Mouse (Mus musculus) midbrain, embryonic 14.5 days (tissue): ENCODE data around the gene Odf4. TPM values are rescaled to one million over a fixed set of nuclear protein-coding genes. Genes with fewer than 3 reads are reported as not detected.

Source experiments
- ATAC-seq: fragments of 200-750 bp; cut with Nextera tagmentation; 2 replicates; pipeline ENCODE4 v1.8.0; 2017; ENCODE audit warnings: moderate number of reproducible peaks, moderate library complexity; ENCODE audit not compliant: low FRiP score, low TSS enrichment
- DNase-seq: peaks from one replicate; pipeline ENCODE4 v3.0.0-alpha.2; 2015
- H3K27ac ChIP-seq: fragments of 300-500 bp; sonication (generic); replicated peaks from 2 replicates; pipeline ENCODE4 v1.5.1; 2014; ENCODE audit warnings: mild to moderate bottlenecking, low read depth, low read length, moderate library complexity
- H3K27me3 ChIP-seq: fragments of 300-500 bp; sonication (generic); 2 replicates; pipeline ENCODE4 v1.6.1; 2014; ENCODE audit warnings: low read length, control low read depth, mixed read lengths; ENCODE audit not compliant: control insufficient read depth, insufficient read depth
- H3K36me3 ChIP-seq: fragments of 300-500 bp; sonication (generic); 2 replicates; pipeline ENCODE4 v1.6.1; 2014; ENCODE audit warnings: low read length, control low read depth; ENCODE audit not compliant: control insufficient read depth, insufficient read depth
- H3K4me1 ChIP-seq: fragments of 300-500 bp; sonication (generic); 2 replicates; pipeline ENCODE4 v1.6.1; 2014; ENCODE audit warnings: mild to moderate bottlenecking, antibody characterized with exemption, low read length, control low read depth; ENCODE audit not compliant: control insufficient read depth, insufficient read depth
- H3K4me2 ChIP-seq: fragments of 300-500 bp; sonication (generic); 2 replicates; pipeline ENCODE4 v1.6.1; 2014; ENCODE audit warnings: mild to moderate bottlenecking, low read length, moderate library complexity
- H3K4me3 ChIP-seq: fragments of 300-500 bp; sonication (generic); replicated peaks from 2 replicates; pipeline ENCODE4 v1.5.1; 2014; ENCODE audit warnings: low read depth, low read length
- H3K9ac ChIP-seq: fragments of 300-500 bp; sonication (generic); replicated peaks from 2 replicates; pipeline ENCODE4 v1.6.1; 2014; ENCODE audit warnings: mild to moderate bottlenecking, low read length, moderate library complexity
- H3K9me3 ChIP-seq: fragments of 300-500 bp; sonication (generic); 2 replicates; pipeline ENCODE4 v1.6.1; 2016; ENCODE audit warnings: low read length, control low read depth, mixed read lengths; ENCODE audit not compliant: control insufficient read depth
- WGBS: fragments of 180-500 bp; shearing (Covaris S2); extraction: QIAGEN DNeasy Blood & Tissue Kit; methylation state at CpG from one replicate; pipeline ENCODE4 v1.1.7; 2014; 5-methylcytosine and 5-hydroxymethylcytosine counted together
- polyA plus RNA-seq: library from polyadenylated mRNA; unstranded; fragments of >200 nt; fragmentation: Nextera tagmentation; extraction: Ambion mirVana; gene quantifications from 2 replicates; pipeline ENCODE4 v1.2.1, GENCODE M21; 2014

The Odf4 gene
- polyA plus RNA-seq, 1 experiment from 2014 or later, result 0.53 TPM

GRCm38 (mm10) chr11:68897838-68898237 lies 29.0 kb downstream of the Odf4 start:
- ATAC-seq (no peak), DNase-seq (no peak)
- Histone ChIP-seq H3K27me3 (no peaks in the 10 kb centered on the region), H3K27ac (no peak overlapping the region), H3K4me1 (peaks cover 6% of the 10 kb centered on the region), H3K9ac (no peak overlapping the region), H3K36me3 (peaks cover 3% of the 10 kb centered on the region), H3K9me3 (no peaks in the 10 kb centered on the region), H3K4me2 (no peak overlapping the region), H3K4me3 (no peak overlapping the region)
- 77% methylated on average over 6 of the region's 6 CpGs for WGBS

- DNase-seq (peak; percentile 60), ATAC-seq (no peak)
Observed at GRCm38 (mm10) chr11:68897120-68897519, 29.8 kb downstream of the Odf4 start.

GRCm38 (mm10) chr11:68896247-68896646 lies 30.6 kb downstream of the Odf4 start:
- H3K27ac ChIP-seq, result no peak overlapping the region
- H3K36me3 ChIP-seq, result no peaks in the 10 kb centered on the region
- DNase-seq (no peak), ATAC-seq (no peak)
- H3K4me2 ChIP-seq, result no peak overlapping the region
- H3K4me3 ChIP-seq, result no peak overlapping the region
- WGBS, result 95% methylated on average over 5 of the region's 5 CpGs
- H3K9me3 ChIP-seq, result no peaks in the 10 kb centered on the region
- H3K4me1 ChIP-seq, result no peaks in the 10 kb centered on the region
- no peaks in the 10 kb centered on the region for H3K27me3 ChIP-seq
- no peak overlapping the region for H3K9ac ChIP-seq

More at GRCm38 (mm10) chr11:68897120-68897519, 29.8 kb downstream of the Odf4 start:
- Histone ChIP-seq H3K27me3 (no peaks in the 10 kb centered on the region), H3K36me3 (no peaks in the 10 kb centered on the region), H3K27ac (no peak overlapping the region), H3K4me3 (no peak overlapping the region), H3K4me1 (no peaks in the 10 kb centered on the region), H3K9ac (no peak overlapping the region), H3K4me2 (no peak overlapping the region), H3K9me3 (no peaks in the 10 kb centered on the region)
- WGBS, result 51% methylated on average over 4 of the region's 4 CpGs

- H3K9me3 ChIP-seq, result no peaks in the 10 kb centered on the region
- no peaks in the 10 kb centered on the region for H3K27me3 ChIP-seq
- no peak overlapping the region for H3K4me3 ChIP-seq
- H3K36me3 ChIP-seq, result no peaks in the 10 kb centered on the region
- no peak for ATAC-seq
- 78% methylated on average over 12 of the region's 12 CpGs for WGBS
- H3K4me1 ChIP-seq, result no peaks in the 10 kb centered on the region
- no peak for DNase-seq
- H3K9ac ChIP-seq, result no peak overlapping the region
- no peak overlapping the region for H3K27ac ChIP-seq
- H3K4me2 ChIP-seq, result no peak overlapping the region
Observed at GRCm38 (mm10) chr11:68893911-68894464, 32.9 kb downstream of the Odf4 start.

GRCm38 (mm10) chr11:68892233-68892832 lies 34.5 kb downstream of the Odf4 start:
- Histone ChIP-seq H3K9me3 (no peaks in the 10 kb centered on the region), H3K4me3 (no peak overlapping the region), H3K9ac (no peak overlapping the region), H3K4me2 (no peak overlapping the region), H3K4me1 (no peaks in the 10 kb centered on the region), H3K36me3 (no peaks in the 10 kb centered on the region), H3K27me3 (no peaks in the 10 kb centered on the region), H3K27ac (no peak overlapping the region)
- 86% methylated on average over 15 of the region's 15 CpGs for WGBS
- ATAC-seq, result no peak
- no peak for DNase-seq

- H3K4me3 ChIP-seq, result no peak overlapping the region
- no peaks in the 10 kb centered on the region for H3K36me3 ChIP-seq
- H3K4me1 ChIP-seq, result no peaks in the 10 kb centered on the region
- DNase-seq, result no peak
- WGBS, result 94% methylated on average over 5 of the region's 5 CpGs
- no peaks in the 10 kb centered on the region for H3K27me3 ChIP-seq
- no peak for ATAC-seq
- no peak overlapping the region for H3K9ac ChIP-seq
- H3K9me3 ChIP-seq, result no peaks in the 10 kb centered on the region
- H3K4me2 ChIP-seq, result no peak overlapping the region
- H3K27ac ChIP-seq, result no peak overlapping the region
Observed at GRCm38 (mm10) chr11:68891823-68892222, 35.1 kb downstream of the Odf4 start.

GRCm38 (mm10) chr11:68890625-68891024 lies 36.3 kb downstream of the Odf4 start:
- Histone ChIP-seq H3K36me3 (no peaks in the 10 kb centered on the region), H3K27me3 (no peaks in the 10 kb centered on the region), H3K27ac (no peak overlapping the region), H3K4me3 (no peak overlapping the region), H3K4me1 (no peaks in the 10 kb centered on the region), H3K4me2 (no peak overlapping the region), H3K9ac (no peak overlapping the region), H3K9me3 (no peaks in the 10 kb centered on the region)
- no peak for ATAC-seq
- WGBS, result 39% methylated on average over 2 of the region's 2 CpGs
- DNase-seq, result no peak

- no peak for ATAC-seq
- no peaks in the 10 kb centered on the region for H3K36me3 ChIP-seq
- H3K27me3 ChIP-seq, result no peaks in the 10 kb centered on the region
- H3K9me3 ChIP-seq, result no peaks in the 10 kb centered on the region
- H3K4me3 ChIP-seq, result no peak overlapping the region
- no peak overlapping the region for H3K27ac ChIP-seq
- DNase-seq, result no peak
- 84% methylated on average over 2 of the region's 2 CpGs for WGBS
- no peaks in the 10 kb centered on the region for H3K4me1 ChIP-seq
- H3K9ac ChIP-seq, result no peak overlapping the region
- H3K4me2 ChIP-seq, result no peak overlapping the region
Observed at GRCm38 (mm10) chr11:68888653-68889052, 38.2 kb downstream of the Odf4 start.

- no peaks in the 10 kb centered on the region for H3K4me1 ChIP-seq
- DNase-seq (no peak), ATAC-seq (no peak)
- no peak within 1 kb of the TSS for H3K4me3 ChIP-seq
- H3K27ac ChIP-seq, result no peak within 1 kb of the TSS
- no peak within 1 kb of the TSS for H3K4me2 ChIP-seq
- H3K9ac ChIP-seq, result no peak within 1 kb of the TSS
- no peaks in the 10 kb centered on the region for H3K36me3 ChIP-seq
- H3K9me3 ChIP-seq, result no peaks in the 10 kb centered on the region
- H3K27me3 ChIP-seq, result no peaks in the 10 kb centered on the region
- WGBS, result 42% methylated on average over 6 of the region's 6 CpGs
Observed at GRCm38 (mm10) chr11:68888253-68888652, 38.6 kb downstream of the Odf4 start, which contains the start of gene Rnf222. Gene Rnf222 (plus strand): TSS chr11:68888553.
